Mouse (Mus musculus): ENCODE results near the gene Pdzd2. TPM values are rescaled to one million over a fixed set of nuclear protein-coding genes. Genes with fewer than 3 reads are reported as not detected.

The Pdzd2 gene
- polyA plus RNA-seq, 1 experiment = 1.7 TPM

- WGBS = 90% methylated on average over 6 of the region's 6 CpGs
- no peaks in the 10 kb centered on the region for H3K4me1 ChIP-seq (ENCODE audit: control insufficient read depth, insufficient read depth, insufficient read length)
- H3K27me3 ChIP-seq (ENCODE audit: control insufficient read depth, insufficient read depth, low read length) = no peaks in the 10 kb centered on the region
- no peak for DNase-seq (ENCODE audit: low read depth in 1 of 2, low spot score in 2 of 2)
- no peak overlapping the region for H3K27ac ChIP-seq (ENCODE audit: insufficient read depth, low read length)
- H3K36me3 ChIP-seq (ENCODE audit: control insufficient read depth, insufficient read depth, low read length) = no peaks in the 10 kb centered on the region
- TF ChIP-seq POLR2A (IDR thresholded peaks at IDR 0.05; ENCODE audit: low read depth, low read length) (no peak), CTCF (IDR thresholded peaks at IDR 0.05; ENCODE audit: extremely low read depth, insufficient read depth, insufficient read length, insufficient replicate concordance) (no peak)
- H3K4me3 ChIP-seq (ENCODE audit: extremely low read depth, insufficient read depth, insufficient read length) = no peak overlapping the region
Measured at GRCm38 (mm10) chr15:12608090-12608489, 131.6 kb downstream of the Pdzd2 start.

GRCm38 (mm10) chr15:12606306-12606705 lies 133.4 kb downstream of the Pdzd2 start:
- Histone ChIP-seq H3K27ac (ENCODE audit: insufficient read depth, low read length) (no peak overlapping the region), H3K4me3 (ENCODE audit: extremely low read depth, insufficient read depth, insufficient read length) (no peak overlapping the region), H3K27me3 (ENCODE audit: control insufficient read depth, insufficient read depth, low read length) (no peaks in the 10 kb centered on the region), H3K36me3 (ENCODE audit: control insufficient read depth, insufficient read depth, low read length) (no peaks in the 10 kb centered on the region), H3K4me1 (ENCODE audit: control insufficient read depth, insufficient read depth, insufficient read length) (no peaks in the 10 kb centered on the region)
- 66% methylated on average over 9 of the region's 9 CpGs for WGBS
- TF ChIP-seq POLR2A (IDR thresholded peaks at IDR 0.05; ENCODE audit: low read depth, low read length) (no peak), CTCF (IDR thresholded peaks at IDR 0.05; ENCODE audit: extremely low read depth, insufficient read depth, insufficient read length, insufficient replicate concordance) (no peak)
- DNase-seq (ENCODE audit: low read depth in 1 of 2, low spot score in 2 of 2) = no peak

GRCm38 (mm10) chr15:12605239-12605993 lies 134.3 kb downstream of the Pdzd2 start:
- no peaks in the 10 kb centered on the region for H3K27me3 ChIP-seq (ENCODE audit: control insufficient read depth, insufficient read depth, low read length)
- H3K4me1 ChIP-seq (ENCODE audit: control insufficient read depth, insufficient read depth, insufficient read length) = no peaks in the 10 kb centered on the region
- DNase-seq (ENCODE audit: low read depth in 1 of 2, low spot score in 2 of 2) = no peak
- 45% methylated on average over 10 of the region's 10 CpGs for WGBS
- H3K27ac ChIP-seq (ENCODE audit: insufficient read depth, low read length) = no peak overlapping the region
- TF ChIP-seq CTCF (IDR thresholded peaks at IDR 0.05; ENCODE audit: extremely low read depth, insufficient read depth, insufficient read length, insufficient replicate concordance) (no peak), POLR2A (IDR thresholded peaks at IDR 0.05; ENCODE audit: low read depth, low read length) (no peak)
- H3K4me3 ChIP-seq (ENCODE audit: extremely low read depth, insufficient read depth, insufficient read length) = no peak overlapping the region
- no peaks in the 10 kb centered on the region for H3K36me3 ChIP-seq (ENCODE audit: control insufficient read depth, insufficient read depth, low read length)

GRCm38 (mm10) chr15:12603674-12604073 lies 136.1 kb downstream of the Pdzd2 start:
- DNase-seq (ENCODE audit: low read depth in 1 of 2, low spot score in 2 of 2) = no peak
- no peak for TF ChIP-seq CTCF (IDR thresholded peaks at IDR 0.05; ENCODE audit: extremely low read depth, insufficient read depth, insufficient read length, insufficient replicate concordance)
- no peak for TF ChIP-seq POLR2A (IDR thresholded peaks at IDR 0.05; ENCODE audit: low read depth, low read length)
- H3K27ac ChIP-seq (ENCODE audit: insufficient read depth, low read length) = no peak overlapping the region
- H3K4me3 ChIP-seq (ENCODE audit: extremely low read depth, insufficient read depth, insufficient read length) = no peak overlapping the region
- no peaks in the 10 kb centered on the region for H3K4me1 ChIP-seq (ENCODE audit: control insufficient read depth, insufficient read depth, insufficient read length)
- WGBS = 95% methylated on average over 4 of the region's 4 CpGs
- H3K27me3 ChIP-seq (ENCODE audit: control insufficient read depth, insufficient read depth, low read length) = no peaks in the 10 kb centered on the region
- H3K36me3 ChIP-seq (ENCODE audit: control insufficient read depth, insufficient read depth, low read length) = no peaks in the 10 kb centered on the region

GRCm38 (mm10) chr15:12593094-12593493 lies 146.6 kb downstream of the Pdzd2 start:
- 81% methylated on average over 4 of the region's 4 CpGs for WGBS
- H3K27ac ChIP-seq (ENCODE audit: insufficient read depth, low read length) = peak overlapping the region; percentile 43
- no peak overlapping the region for H3K4me3 ChIP-seq (ENCODE audit: extremely low read depth, insufficient read depth, insufficient read length)
- TF ChIP-seq CTCF (IDR thresholded peaks at IDR 0.05; ENCODE audit: extremely low read depth, insufficient read depth, insufficient read length, insufficient replicate concordance) (no peak), POLR2A (IDR thresholded peaks at IDR 0.05; ENCODE audit: low read depth, low read length) (no peak)
- no peaks in the 10 kb centered on the region for H3K36me3 ChIP-seq (ENCODE audit: control insufficient read depth, insufficient read depth, low read length)
- H3K27me3 ChIP-seq (ENCODE audit: control insufficient read depth, insufficient read depth, low read length) = no peaks in the 10 kb centered on the region
- no peak for DNase-seq (ENCODE audit: low read depth in 1 of 2, low spot score in 2 of 2)
- H3K4me1 ChIP-seq (ENCODE audit: control insufficient read depth, insufficient read depth, insufficient read length) = peaks cover 6% of the 10 kb centered on the region; the same call in 1 of the 2 replicates

GRCm38 (mm10) chr15:12592628-12593027 lies 147.1 kb downstream of the Pdzd2 start:
- H3K4me1 ChIP-seq (ENCODE audit: control insufficient read depth, insufficient read depth, insufficient read length) = peaks cover 6% of the 10 kb centered on the region
- peak; percentile 25 to 41 for DNase-seq (ENCODE audit: low read depth in 1 of 2, low spot score in 2 of 2)
- TF ChIP-seq POLR2A (IDR thresholded peaks at IDR 0.05; ENCODE audit: low read depth, low read length) (no peak), CTCF (IDR thresholded peaks at IDR 0.05; ENCODE audit: extremely low read depth, insufficient read depth, insufficient read length, insufficient replicate concordance) (no peak)
- 4% methylated on average over 3 of the region's 3 CpGs for WGBS
- H3K27me3 ChIP-seq (ENCODE audit: control insufficient read depth, insufficient read depth, low read length) = no peaks in the 10 kb centered on the region
- peak overlapping the region; percentile 43 for H3K27ac ChIP-seq (ENCODE audit: insufficient read depth, low read length)
- H3K4me3 ChIP-seq (ENCODE audit: extremely low read depth, insufficient read depth, insufficient read length) = peak overlapping the region; percentile 37; the same call in 1 of the 2 replicates
- no peaks in the 10 kb centered on the region for H3K36me3 ChIP-seq (ENCODE audit: control insufficient read depth, insufficient read depth, low read length)

- no peak for TF ChIP-seq POLR2A (IDR thresholded peaks at IDR 0.05; ENCODE audit: low read depth, low read length)
- no peak for TF ChIP-seq CTCF (IDR thresholded peaks at IDR 0.05; ENCODE audit: extremely low read depth, insufficient read depth, insufficient read length, insufficient replicate concordance)
- H3K36me3 ChIP-seq (ENCODE audit: control insufficient read depth, insufficient read depth, low read length) = no peaks in the 10 kb centered on the region
- H3K4me3 ChIP-seq (ENCODE audit: extremely low read depth, insufficient read depth, insufficient read length) = no peak overlapping the region
- peak in 1 of 2 experiments; percentile 18 for DNase-seq (ENCODE audit: low read depth in 1 of 2, low spot score in 2 of 2)
- H3K4me1 ChIP-seq (ENCODE audit: control insufficient read depth, insufficient read depth, insufficient read length) = peaks cover 6% of the 10 kb centered on the region
- 26% methylated on average over 3 of the region's 3 CpGs for WGBS
- H3K27me3 ChIP-seq (ENCODE audit: control insufficient read depth, insufficient read depth, low read length) = no peaks in the 10 kb centered on the region
- H3K27ac ChIP-seq (ENCODE audit: insufficient read depth, low read length) = no peak overlapping the region
Measured at GRCm38 (mm10) chr15:12588661-12589060, 151.1 kb downstream of the Pdzd2 start.

Measured in spleen, adult 2 months (tissue).